Mouse (Mus musculus): ENCODE data around the gene Smarcd2.

DNA sequence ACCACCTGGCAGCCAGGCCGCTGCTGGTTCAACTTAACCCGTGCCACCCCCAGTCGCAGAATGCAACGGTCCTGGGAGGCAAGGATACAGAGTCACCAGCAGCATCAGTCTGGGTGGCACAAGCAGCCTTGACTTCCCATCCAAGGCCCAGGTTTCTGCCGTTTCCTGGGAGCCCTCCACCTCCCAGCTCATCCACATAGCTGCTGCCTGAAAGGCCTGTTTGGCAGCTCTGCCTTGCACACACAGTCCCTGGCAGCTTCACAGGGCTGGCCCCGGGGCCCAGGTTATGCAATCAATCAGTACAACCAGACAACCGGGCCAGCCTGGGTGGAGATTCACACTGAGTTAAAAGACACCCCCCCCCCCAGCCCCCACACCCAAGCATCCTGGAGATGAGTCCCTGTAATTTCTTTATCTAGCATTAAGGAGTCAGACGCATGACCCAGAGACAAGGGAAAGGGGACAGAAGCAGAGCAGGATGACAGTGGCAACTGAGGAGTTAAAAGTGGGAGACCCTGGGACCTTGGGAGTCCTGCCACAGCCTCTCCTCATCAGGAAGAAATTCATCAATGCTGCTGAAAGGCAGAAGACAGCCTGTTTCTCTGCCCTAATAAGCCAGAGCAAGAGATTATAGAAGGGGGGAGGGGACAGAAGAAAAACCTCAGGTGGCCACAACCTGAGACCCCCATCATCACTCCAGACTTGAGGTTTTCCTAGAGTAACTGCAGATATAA is 4.3 kb downstream of the Smarcd2 start:
- TF ChIP-seq POLR2A (IDR thresholded peaks at IDR 0.05; ENCODE audit: borderline replicate concordance, control insufficient read depth, low read depth, low read length) (no peak), CTCF (IDR thresholded peaks at IDR 0.05; ENCODE audit: control insufficient read depth, insufficient read depth, low read length) (no peak)

Data from bone marrow, adult 2 months (tissue).